Mouse (Mus musculus): Measurements from ENCODE around the gene Kcnh8. TPM values are rescaled to one million over a fixed set of nuclear protein-coding genes. Genes with fewer than 3 reads are reported as not detected.

Gene Kcnh8
- 0.18 and 0.34 TPM in 2 replicates for polyA plus RNA-seq (2012; rRNA removed; ENCODE audit: low replicate concordance)

GRCm38 (mm10) chr17:52602093-52602780 lies at the start of gene Kcnh8:
Gene Kcnh8 (plus strand): TSS chr17:52602709.

Data from mammary gland, adult 2 months (tissue).